Mouse (Mus musculus): Measurements from ENCODE around the gene Slc16a5.
A peak's percentile ranks its signal among the peaks of the same experiment; 100 is the strongest.
"Not testable (repeated sequence)": the region's sequence is repeated elsewhere in the genome, so short reads cannot be mapped to it uniquely, and the experiment has no call there.

The Slc16a5 gene

DNA sequence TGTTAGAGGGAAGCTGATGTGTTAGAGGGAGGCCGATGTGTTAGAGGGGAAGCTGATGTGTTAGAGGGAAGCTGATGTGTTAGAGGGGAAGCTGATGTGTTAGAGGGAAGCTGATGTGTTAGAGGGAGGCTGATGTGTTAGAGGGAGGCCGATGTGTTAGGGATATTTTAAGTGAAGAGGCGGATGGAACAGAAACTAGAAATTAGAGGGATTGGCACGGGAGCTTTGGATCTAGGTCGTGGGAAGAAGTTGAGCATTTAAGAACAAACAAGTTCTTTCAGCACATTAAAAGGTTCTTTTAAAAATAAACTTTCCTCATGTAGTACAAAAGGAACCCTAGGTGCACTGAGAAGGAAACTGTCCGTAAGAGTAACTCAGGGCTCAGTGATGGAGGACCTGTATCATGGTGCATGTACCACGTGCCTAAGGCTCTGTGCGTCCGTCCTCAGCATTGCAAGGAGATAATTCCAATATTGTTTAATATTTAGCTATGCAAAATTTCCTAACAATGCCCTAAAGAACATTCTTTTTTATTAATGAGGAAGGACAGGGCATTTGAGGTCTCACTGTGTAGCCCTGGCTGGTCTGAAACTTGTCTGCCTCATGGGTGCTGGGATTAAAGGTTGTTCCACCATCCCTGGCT is 16.1 kb downstream of the Slc16a5 start:
- DNase-seq (ENCODE audit: low spot score in 2 of 2): no peak

DNA sequence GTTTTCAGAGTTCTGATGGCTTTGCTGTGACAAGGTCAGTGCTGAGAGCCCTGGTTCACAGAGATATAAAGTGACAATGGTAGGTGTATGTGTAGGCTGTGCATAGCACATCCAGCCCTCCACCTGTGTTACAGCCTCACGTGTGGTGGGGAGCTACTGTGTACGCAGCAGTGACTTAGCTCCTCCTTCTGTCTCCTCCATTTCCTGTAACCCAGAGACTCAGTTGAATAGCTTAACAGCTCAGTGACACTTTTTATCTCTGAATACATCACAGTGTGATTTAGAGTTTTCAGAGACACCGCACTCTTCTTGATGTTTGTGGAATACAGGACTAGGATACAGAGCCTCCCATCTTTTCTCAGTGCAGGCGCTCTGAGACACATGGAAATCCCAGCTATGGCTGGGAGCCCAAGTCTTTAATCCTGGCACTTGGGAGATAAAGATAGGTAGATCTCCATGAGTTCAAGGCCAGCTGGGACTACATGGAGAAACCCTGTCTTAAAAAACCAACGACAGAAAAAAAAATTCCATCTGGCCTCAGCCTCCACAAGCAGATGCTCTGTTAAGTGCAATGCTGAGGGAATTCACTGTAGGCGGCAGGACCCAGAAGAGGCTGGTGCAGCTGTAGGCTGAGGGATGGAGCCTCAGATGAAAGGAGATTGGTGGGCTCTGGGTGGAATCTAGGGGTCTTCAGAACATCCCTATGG is 19.4 kb downstream of the Slc16a5 start:
- DNase-seq (ENCODE audit: low spot score in 2 of 2): no peak

DNA sequence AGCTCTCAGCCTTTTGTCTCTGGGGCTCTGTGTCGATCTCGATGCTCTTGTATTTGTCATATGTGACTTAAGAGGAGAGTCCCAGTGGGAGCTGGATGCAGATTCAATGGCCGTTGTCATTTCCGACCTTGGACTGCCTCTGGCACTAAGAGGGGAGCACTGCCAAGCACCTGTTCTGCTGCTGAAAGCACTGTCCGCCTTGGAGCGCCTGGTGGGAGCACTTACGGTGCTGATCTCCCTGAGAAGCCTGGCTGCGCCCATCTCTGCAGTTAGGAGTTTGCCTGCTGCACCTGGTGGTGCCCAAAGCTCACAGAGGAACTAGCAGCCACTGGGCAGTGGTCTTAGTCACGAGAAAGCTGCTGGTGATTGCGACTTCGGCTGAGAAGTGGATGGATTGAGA is 21.0 kb downstream of the Slc16a5 start:
- DNase-seq (ENCODE audit: low spot score in 2 of 2): no peak

DNA sequence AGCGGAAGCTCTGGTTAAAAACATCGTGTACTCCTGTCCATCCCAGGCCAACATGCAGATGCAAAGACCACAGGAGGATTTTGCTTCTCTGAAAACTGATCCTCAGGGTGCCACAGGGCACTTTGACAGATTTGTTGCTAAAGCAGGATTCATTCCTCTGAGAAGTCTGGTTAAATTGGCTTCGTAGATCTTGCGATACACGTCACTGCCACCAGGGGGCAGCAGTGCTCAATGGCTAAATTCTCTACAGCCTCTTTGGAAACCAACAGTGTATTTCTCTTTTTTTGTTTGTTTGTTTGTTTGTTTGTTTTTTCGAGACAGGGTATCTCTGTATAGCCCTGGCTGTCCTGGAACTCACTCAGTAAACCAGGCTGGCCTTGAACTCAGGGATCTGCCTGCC is 21.5 kb downstream of the Slc16a5 start:
- peak; percentile 63 to 79 for DNase-seq (ENCODE audit: low spot score in 2 of 2)

DNA sequence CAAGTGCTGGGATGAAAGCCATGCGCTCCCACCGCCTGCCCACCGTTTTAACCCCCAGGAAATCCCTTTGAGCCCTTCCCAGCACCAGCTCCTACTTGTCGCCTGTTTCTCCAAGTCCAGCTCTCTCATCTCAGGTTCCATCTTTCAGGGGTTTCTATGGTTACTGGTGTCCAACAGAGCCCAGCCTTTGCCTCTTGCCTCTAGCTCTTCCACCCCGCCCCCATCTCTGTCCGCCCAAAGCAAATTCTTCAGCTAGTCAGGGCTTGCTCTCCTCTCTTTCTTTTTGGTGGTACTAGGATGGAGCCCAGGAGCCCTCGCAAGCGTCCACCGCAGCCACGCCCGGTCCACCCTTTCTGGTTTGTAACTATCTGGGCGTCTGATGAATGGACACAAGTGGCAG is 22.9 kb downstream of the Slc16a5 start:
- no peak for DNase-seq (ENCODE audit: low spot score in 2 of 2)

DNA sequence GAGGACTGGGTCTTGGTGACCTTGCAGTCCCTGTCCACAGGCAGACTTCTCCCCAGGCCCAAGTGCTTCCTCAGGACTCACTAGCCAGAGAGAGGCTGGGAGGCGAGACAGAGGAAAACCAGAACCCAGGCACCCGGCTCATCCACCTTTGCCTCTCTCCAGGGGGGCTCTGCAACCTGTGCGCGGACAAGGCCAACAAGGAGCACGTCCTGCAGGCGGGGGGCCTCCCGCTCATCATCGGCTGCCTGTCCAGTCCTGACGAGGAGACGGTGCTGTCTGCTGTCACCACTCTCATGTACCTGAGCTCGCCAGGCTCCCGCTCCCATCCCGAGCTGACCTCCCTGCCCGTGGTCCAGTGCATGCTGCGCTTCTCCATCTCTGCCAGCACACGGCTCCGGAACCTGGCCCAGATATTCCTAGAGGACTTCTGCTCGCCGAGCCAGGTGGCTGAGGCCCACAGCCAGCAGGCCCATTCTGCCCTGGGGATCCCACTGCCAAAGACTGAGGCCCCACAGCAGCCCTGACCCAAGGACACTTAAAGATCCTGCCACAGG is 26.4 kb downstream of the Slc16a5 start:
- no peak for DNase-seq (ENCODE audit: low spot score in 2 of 2)

DNA sequence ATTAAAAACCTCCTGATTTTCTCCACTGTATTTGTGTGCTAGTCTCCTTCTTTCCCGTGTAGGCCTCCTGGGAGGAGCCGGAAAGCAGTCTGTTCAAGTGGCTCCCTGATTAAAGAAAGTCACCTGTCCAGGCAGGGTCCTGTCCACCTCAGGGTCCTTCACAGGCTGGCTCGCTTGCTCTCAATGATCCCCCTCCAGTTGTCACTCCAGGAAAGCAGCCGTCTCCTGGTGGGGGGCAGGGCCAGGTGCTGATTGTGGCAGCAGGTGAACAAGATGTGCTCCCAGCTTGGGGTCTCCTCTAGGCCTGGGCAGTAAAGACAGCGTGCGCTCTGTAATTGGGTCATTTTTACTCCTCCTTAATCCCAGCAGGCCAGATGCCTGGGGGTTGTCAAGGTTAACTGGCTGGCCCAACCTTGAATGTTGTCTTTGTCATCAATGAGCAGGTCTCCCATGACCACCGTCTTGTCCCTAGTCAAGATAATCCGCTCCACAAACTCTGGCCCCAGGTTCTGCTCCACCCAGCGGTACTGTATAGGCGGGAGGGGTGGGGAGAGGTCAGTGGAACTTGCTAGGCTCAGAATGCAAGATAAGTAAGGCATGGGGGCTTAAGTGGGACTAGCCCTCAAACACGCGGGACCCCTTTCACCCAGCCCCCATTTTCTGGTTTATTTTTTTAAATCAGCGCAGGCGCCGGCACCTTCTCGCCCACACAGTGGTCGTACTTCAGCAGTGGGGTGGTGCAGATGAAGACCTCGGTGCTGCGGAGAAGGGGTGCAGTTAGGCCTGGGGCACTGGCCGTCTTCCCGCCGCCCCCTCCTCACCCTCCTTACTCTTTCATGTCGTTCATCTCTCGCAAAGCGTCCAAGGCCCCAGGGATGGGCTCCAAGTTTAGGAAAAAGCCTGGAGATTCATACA is 28.4 kb downstream of the Slc16a5 start:
- no peak for DNase-seq (ENCODE audit: low spot score in 2 of 2)

DNA sequence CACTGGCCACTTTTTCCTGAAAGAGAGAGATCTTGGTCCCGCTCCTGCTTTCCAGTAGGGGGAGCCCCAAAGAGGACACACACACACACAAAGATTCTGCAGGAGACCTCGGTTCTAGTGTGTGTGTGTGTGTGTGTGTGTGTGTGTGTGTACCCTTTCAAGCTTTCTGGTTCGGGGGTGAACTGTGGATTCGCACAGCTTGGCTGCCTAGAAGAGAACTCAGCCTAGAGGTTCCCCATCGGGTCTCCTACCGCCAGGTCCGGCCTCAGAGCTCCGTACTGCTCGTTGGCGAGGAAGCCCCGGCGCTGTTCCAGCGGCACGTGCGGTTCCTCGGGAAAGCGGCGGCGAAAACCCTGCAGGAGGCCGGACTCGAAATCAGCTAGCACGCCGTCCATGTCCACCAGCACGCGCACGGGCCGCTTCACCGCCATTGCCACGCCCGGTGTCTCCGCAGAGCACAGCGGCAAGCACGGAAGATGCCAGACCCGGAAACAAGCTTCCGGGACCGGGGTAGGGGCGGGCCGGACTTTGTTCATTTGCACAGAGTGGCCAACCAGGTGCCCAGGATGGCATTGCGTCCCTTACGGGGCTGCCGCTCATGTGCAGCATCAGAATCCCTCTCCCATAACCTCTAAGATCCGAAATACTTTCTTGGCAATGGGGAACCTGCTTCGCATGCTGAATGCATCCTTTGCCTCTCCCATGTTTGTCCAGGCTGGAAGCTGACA is 29.2 kb downstream of the Slc16a5 start, which contains the start of gene Nt5c:
Nt5c (minus strand) TSS at position 507 of the 728 bp plus-strand sequence.
- peak; percentile 70 to 76 for DNase-seq (ENCODE audit: low spot score in 2 of 2)

DNA sequence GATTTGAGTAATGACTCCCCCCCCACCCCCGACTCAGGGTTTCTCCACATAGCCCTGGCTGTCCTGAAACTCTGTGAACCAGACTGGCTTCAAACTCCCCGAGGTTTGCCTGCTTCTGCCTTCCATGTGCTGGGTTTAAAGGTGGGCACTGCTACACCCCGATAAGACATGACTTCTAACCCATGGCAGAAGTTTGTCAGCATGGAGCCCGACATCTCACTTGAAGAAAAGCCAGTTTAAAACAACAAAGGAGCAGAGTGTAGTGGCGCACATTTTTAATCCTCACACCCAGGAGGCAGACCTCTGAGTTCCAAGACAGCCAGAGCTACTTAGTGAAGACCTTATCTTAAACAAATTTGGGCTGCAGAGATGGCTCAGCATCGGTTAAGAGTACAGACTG is 30.1 kb downstream of the Slc16a5 start:
- DNase-seq (ENCODE audit: low spot score in 2 of 2): no peak

DNA sequence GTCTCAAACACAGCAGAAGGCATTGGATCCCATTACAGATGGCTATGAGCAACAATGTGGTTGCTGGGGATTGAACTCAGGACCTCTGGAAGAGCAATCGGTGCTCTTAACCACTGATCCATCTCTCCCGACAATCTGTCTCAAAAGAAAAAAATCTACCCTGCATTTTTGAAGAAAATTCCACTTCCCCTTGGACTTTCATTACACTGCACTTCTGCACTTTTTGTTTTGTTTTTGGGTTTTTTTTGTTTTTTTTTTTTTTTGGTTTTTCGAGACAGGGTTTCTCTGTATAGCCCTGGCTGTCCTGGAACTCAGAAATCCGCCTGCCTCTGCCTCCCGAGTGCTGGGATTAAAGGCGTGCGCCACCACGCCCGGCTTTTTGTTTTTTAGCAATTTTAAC is 34.3 kb downstream of the Slc16a5 start:
- DNase-seq (ENCODE audit: low spot score in 2 of 2): not testable (repeated sequence)

DNA sequence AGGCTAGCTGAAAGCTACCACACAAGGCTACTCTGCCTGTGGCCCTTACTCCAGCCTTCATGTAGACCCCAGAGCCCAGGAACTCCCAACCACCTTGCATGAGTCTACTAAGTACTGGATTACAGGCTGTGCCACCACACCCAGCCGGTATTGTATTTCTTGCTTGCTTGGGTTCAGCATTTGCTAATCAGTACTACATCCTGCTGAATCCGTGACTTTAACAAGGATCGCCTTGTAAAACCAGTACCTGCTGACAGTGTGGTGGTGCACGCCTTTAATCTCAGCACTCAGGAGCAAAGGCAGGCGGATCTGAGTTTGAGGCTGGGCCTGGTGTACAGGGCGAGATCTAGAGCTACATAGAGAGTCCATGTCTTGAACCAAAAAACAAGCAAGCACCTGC is 40.4 kb downstream of the Slc16a5 start:
- DNase-seq (ENCODE audit: low spot score in 2 of 2): no peak

DNA sequence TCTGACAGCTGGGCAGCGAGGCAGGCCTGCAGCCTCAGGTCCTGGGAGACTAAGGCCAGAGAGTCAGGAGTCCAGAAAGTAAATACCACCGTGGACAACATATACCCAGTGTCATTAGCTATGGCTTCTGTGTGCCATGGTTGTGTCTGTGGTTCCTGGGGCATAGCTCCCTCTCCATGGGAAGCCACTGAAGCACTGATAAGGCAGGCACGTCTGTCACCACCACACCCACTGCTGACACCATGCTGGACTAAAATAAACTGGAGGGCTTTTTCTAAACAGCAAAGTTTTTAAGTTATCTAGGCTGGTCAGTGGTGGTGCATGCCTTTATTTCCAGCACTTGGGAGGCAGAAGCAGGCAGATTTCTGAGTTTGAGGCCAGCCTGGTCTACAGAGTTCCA is 44.3 kb downstream of the Slc16a5 start:
- DNase-seq (ENCODE audit: low spot score in 2 of 2): no peak

DNA sequence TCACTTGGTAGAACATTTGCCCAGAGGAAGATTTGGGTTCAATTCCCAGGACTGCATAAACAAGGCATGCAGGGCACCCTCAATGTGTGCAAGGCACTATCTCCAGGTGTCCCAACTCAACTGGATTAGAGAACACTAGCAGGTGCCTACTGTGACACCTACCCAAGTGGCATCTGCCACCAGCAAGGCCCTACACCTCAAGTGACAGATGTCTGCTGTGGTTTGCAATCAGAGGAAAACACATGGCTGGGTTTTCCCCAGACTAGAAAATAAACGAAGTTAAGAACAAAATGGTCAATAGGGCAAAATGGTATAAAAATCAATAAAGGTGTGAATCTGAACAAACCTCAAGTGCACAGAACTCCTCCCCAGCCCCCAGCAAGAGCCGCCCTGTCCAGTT is 45.8 kb downstream of the Slc16a5 start:
- no peak for DNase-seq (ENCODE audit: low spot score in 2 of 2)

DNA sequence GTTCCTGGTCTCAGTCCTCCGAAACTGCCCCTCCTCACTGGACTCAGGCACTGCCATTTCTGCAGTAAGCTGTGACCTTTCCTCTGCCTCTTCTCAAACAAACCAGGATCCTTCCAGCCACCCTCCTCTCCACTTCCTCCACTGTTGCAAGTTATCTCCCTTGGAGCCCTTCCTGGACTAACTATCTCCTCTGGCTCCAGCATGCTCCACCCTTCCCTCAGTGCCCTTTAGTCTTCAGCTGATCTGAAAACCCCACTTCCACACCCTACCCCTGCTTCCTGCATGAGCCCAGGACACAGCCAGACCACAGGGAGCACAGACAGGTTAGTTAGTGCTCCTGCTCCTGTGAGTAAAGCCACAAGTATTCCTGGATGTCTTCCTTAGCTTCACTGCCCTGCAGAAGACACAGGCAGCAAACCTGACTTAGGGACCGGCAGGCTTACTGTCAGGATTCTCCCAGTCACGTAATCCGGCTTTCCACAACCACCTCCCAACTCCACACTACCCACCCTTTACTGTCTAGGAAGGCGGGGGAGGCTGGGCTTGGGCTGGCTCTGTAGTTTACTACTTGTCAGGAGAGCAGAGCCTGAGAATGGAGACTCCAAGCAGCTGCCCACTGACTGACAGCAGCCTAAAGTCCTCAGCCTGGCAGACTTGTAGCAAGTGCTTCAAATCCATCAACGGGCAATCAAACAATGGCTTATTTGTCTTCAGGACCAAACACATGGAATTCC is 47.7 kb downstream of the Slc16a5 start:
- DNase-seq (ENCODE audit: low spot score in 2 of 2): no peak

DNA sequence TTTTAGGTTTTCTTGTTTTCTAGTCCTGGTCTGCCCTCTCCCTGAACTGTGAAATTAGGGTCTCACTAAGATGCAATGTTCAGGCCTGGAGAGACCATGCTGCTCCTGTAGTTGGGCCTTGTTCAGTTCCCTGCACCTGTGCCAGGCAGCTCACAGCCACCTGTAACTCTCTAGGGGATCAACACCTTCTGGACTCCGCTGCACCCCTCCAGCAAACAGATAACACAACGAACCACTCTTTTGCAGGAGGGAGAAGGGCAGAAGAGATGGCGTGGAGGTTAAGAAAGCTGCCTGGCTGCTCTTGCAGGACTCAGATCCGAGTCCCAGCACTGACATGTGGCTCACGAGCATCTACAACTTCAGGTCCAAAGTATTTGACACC is 48.2 kb downstream of the Slc16a5 start:
- no peak for DNase-seq (ENCODE audit: low spot score in 2 of 2)

DNA sequence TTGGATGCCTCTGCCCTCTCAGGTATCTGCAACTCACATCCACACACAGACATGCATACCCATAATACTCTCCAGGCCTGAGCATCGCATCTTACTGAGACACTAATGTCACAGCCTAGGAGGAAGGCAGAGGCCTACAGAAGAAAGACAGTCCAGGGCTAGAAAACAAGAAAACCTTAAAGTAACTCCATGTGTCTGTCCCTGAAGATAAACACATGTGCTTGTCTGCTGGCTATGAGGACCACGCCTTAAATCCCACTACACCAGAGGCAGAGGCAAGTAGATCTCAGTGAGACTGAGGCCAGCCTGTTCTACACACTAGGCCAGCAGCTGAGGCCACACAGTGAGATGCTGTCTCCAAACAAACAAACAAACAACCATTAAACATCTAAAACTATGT is 48.8 kb downstream of the Slc16a5 start:
- DNase-seq (ENCODE audit: low spot score in 2 of 2): no peak

DNA sequence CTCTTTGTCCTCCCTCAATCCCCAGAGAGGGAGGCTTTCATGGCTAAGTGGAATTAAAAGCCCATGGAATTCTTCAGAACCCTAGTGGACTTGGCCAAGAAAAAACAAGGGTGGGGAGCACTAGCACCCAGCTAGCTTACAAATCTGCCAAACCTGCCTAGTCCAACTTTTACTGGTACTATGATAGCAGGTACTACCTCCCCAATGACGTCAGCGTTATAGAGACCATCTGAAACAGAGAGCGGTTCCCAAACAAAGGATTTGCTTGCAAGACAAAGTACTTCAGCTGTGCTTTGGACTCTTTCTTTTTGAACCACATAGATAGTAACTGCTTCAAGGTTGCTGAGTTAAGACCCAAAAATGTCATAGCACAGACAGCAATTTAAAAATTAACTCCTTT is 49.7 kb downstream of the Slc16a5 start:
- DNase-seq (ENCODE audit: low spot score in 2 of 2): no peak

DNA sequence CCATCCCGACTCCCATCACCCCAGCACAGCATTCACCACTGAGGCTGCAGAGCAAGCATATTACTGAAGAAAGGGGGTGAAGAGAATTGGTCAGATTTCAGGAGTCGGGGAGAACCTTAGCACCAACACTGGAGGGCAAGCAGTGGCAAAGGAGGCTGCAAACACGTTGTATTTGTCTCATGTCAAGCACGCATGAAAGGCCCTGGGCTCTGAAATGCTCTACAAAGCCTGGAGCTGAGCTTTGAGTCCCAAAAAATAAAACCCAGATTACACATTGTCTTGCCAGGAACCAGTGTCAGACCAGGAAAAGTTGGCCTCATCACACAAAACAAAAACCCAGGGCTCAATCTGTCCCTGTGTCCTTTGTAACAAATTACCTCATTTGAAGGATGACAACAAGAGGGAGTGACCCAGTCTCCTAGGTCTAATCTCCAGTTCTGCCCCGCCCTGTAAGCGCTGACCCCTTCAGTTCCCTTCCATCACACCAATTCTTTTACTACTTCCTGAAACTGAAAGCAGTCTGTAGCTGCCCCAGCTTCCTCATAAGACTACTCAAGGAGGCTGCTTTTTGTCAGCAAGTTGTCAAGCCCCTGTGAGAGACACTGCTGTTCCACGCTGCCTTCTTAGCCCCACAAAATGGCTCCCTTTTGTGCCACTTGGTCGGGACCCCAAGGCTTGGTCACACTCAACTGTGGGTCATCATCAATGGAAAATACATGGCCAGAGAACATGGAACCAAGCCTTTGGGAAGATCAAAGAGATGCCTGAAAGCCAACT is 50.3 kb downstream of the Slc16a5 start:
- DNase-seq (ENCODE audit: low spot score in 2 of 2): peak in 1 of 2 experiments; percentile 45

DNA sequence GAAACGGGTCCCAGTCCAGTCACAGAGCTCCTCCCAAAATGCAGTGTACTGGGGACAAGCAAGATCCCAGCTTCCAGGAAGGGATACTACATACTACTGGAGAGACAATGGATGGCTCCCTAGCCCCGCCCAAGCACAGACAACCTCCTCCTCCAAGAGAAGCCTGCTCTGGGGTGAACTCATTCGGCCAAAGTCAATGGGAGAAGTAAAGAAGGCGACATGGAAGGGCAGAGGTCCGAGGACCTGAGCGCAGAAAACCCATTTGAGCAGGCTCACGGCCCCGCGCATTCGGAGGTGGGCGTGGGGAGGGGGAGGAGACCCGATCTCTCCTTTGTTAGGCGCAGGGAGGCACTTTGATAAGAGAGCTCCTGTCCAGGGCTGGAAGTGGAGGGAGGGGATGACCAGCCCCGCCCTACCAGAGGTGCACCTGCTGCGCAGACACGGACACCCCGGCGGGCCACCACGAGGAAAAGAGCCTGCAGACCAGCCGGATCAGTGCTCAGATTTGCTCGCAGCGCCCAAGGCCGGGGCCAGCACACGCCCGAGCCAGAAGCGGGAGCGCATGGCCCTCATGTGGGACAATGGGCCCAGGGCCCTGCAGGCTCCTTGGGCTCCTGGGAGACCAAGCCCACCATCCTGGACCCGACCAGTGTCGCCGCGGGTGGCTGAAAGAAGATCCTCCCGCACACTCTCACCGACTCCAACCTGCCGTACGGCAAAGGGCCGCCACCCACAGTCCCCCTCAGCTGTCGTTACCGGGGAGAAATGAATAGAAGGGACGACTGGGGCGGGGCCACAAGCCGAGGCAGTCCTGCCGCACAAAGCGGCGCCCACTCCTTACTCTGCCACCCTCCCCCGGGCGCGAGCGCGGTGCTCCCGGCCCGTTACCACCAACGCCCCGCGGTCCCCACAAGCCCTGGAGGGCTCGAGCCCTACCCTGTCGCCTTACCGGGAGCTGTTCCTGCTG is 51.3 kb downstream of the Slc16a5 start:
- DNase-seq (ENCODE audit: low spot score in 2 of 2): peak; percentile 42 to 51

Data from spleen, postnatal 14 days (tissue).